Mouse (Mus musculus) heart, adult 2 months (tissue): ENCODE measurements around the gene Pon2. TPM values are rescaled to one million over a fixed set of nuclear protein-coding genes. Genes with fewer than 3 reads are reported as not detected.
"Not testable (repeated sequence)": the region's sequence is repeated elsewhere in the genome, so short reads cannot be mapped to it uniquely, and the experiment has no call there.

Experiments
- DNase-seq, 2 experiments: peaks; one replicate each; pipeline ENCODE4 v3.0.0; 2021
- H3K27ac ChIP-seq: fragments of 200-600 bp; 2 replicates; pipeline ENCODE4 v1.8.1; 2022
- H3K27me3 ChIP-seq: fragments of 200-500 bp; 2 replicates; pipeline ENCODE4 v1.6.1; 2012; ENCODE audit warnings: mild to moderate bottlenecking, low read length, inconsistent platforms, mixed read lengths; ENCODE audit not compliant: control insufficient read depth, insufficient read depth
- H3K36me3 ChIP-seq: fragments of 200-500 bp; 2 replicates; pipeline ENCODE4 v1.6.1; 2012; ENCODE audit warnings: low read length, inconsistent platforms; ENCODE audit not compliant: control insufficient read depth, insufficient read depth
- H3K4me1 ChIP-seq: fragments of 200-500 bp; 2 replicates; pipeline ENCODE4 v1.6.1; 2011; ENCODE audit warnings: low read length; ENCODE audit not compliant: control insufficient read depth, insufficient read depth
- H3K4me3 ChIP-seq: fragments of 200-600 bp; 2 replicates; pipeline ENCODE4 v1.8.1; 2022
- H3K79me2 ChIP-seq: fragments of 200-500 bp; replicated peaks from 2 replicates; pipeline ENCODE4 v1.6.1; 2012; ENCODE audit warnings: mild to moderate bottlenecking, inconsistent platforms, low read length, moderate library complexity, mixed read lengths; ENCODE audit not compliant: control insufficient read depth, insufficient read depth
- H3K9ac ChIP-seq: fragments of 200-500 bp; 2 replicates; pipeline ENCODE4 v1.6.1; 2012; ENCODE audit warnings: low read depth, mild to moderate bottlenecking, control low read depth, inconsistent platforms, low read length, mixed read lengths
- CTCF ChIP-seq: fragments of 200-600 bp; IDR thresholded peaks from 2 replicates; pipeline ENCODE4 v1.8.1; 2022; ENCODE audit warnings: antibody characterized with exemption, mild to moderate bottlenecking, moderate library complexity
- EP300 ChIP-seq: fragments of 200-500 bp; IDR thresholded peaks from 2 replicates; pipeline ENCODE4 v1.6.1; 2011; ENCODE audit warnings: low read depth, low read length, control low read depth; ENCODE audit not compliant: insufficient read depth
- POLR2A ChIP-seq: fragments of 200-500 bp; IDR thresholded peaks from 2 replicates; pipeline ENCODE4 v1.6.1; 2011; ENCODE audit warnings: mild to moderate bottlenecking, low read depth, low read length, control low read depth; ENCODE audit not compliant: insufficient read depth
- WGBS: fragments of 180-500 bp; shearing (Covaris S2); methylation state at CpG from one replicate; pipeline ENCODE4 v1.1.7; 2018; 5-methylcytosine and 5-hydroxymethylcytosine counted together
- intact Hi-C: fragments of 180-260 bp; cut with DNase I; formaldehyde crosslinking; loops from one replicate; pipeline ENCODE4 v1.15.1; 2025
- long read RNA-seq: library from polyadenylated mRNA; stranded (forward); transcript quantifications from one replicate; pipeline ENCODE4 v2.0.0, GENCODE M21; 2021
- polyA plus RNA-seq: library from polyadenylated mRNA; depleted of rRNA; stranded (reverse); fragments of >200 nt; gene quantifications from 2 replicates; pipeline ENCODE4 v1.2.3, GENCODE M21; 2012; rRNA removed
- total RNA-seq, 2 experiments: library from RNA; stranded (reverse); gene quantifications; 2 replicates each; pipeline ENCODE4 v1.2.3; 2021

The Pon2 gene
- 10 to 100 TPM; 15.9 to 16.8 TPM for total RNA-seq
- polyA plus RNA-seq, result 16.8 and 34.1 TPM in 2 replicates
- long read RNA-seq, transcript Pon2-201 (9 exons, 2,409 nt), result major isoform, 18 of 20 reads
- long read RNA-seq, partial matches to known transcripts, result 1 of 20 reads
- long read RNA-seq, other reads (novel, unspliced or antisense), result 1 of 20 reads

DNA sequence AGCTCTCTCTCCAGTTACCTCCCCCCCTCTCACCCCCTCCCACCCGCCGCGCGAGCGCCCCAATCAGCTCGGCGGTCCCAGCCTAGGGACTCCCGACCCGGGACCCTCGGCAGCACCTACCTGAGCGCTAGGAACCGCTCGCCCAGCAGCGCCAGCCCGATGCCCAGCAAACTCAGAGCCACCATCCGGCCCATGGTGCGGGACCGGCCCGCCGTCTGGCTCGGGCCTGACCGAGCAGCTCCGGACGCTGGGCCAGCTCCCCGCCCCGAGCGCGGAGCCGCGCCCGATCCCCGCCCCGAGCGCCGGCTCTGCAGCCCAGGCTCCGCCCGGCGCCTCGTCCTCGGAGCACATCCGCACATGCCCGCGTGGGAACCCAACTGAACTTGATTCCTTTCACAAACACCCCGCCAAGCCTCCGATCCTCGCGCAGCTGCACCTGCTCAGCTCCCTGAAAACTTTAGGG is at the start of gene Pon2:
Gene Pon2 (minus strand): TSS at position 364 of the 463 bp plus-strand sequence.
- no peaks in the 10 kb centered on the region for H3K27me3 ChIP-seq
- under 1% methylated on average over 43 of the region's 47 CpGs for WGBS
- H3K27ac ChIP-seq, result peak within 1 kb of the TSS; percentile 95
- peak; percentile 93 to 94 for DNase-seq
- peak within 1 kb of the TSS; percentile 72 for H3K4me3 ChIP-seq
- H3K36me3 ChIP-seq, result no peaks in the 10 kb centered on the region
- H3K4me1 ChIP-seq, result peaks cover 2% of the 10 kb centered on the region; the same call in 1 of the 2 replicates
- H3K9ac ChIP-seq, result peak within 1 kb of the TSS; percentile 91
- peaks cover 2% of the 10 kb centered on the region; the same call in 1 of the 2 replicates for H3K79me2 ChIP-seq
- intact Hi-C loops, result loop anchor here (2.0 to 10.0 kb wide), 6 partner anchors 37 to 1293 kb away; partner anchors contain the start of genes Asb4, Casd1, Gng11 and Pdk4
- TF ChIP-seq CTCF, result peak; percentile 29
- peak; percentile 65; the same call in 1 of the 2 replicates for TF ChIP-seq POLR2A
- no peak for TF ChIP-seq EP300

GRCm38 (mm10) chr6:5344255-5344654 is 46.0 kb upstream of the Pon2 start:
- no peaks in the 10 kb centered on the region for H3K27me3 ChIP-seq
- H3K4me1 ChIP-seq, result no peaks in the 10 kb centered on the region
- no peak for DNase-seq
- no peak overlapping the region for H3K27ac ChIP-seq
- H3K79me2 ChIP-seq, result no peaks in the 10 kb centered on the region
- H3K36me3 ChIP-seq, result no peaks in the 10 kb centered on the region
- TF ChIP-seq CTCF (no peak), POLR2A (no peak), EP300 (no peak)
- H3K9ac ChIP-seq, result no peak overlapping the region
- 32% methylated on average over 6 of the region's 6 CpGs for WGBS
- intact Hi-C loops, result no loop called here
- H3K4me3 ChIP-seq, result no peak overlapping the region

- H3K4me1 ChIP-seq, H3K4me3 ChIP-seq, H3K36me3 ChIP-seq, H3K27ac ChIP-seq, DNase-seq, H3K79me2 ChIP-seq, intact Hi-C loops, H3K27me3 ChIP-seq, H3K9ac ChIP-seq: not testable (repeated sequence)
- 74% methylated on average over 1 of the region's 1 CpGs for WGBS
These were observed 41.0 kb upstream of the Pon2 start for GRCm38 (mm10) chr6:5339283-5339682.

- H3K4me3 ChIP-seq, H3K27ac ChIP-seq, DNase-seq, intact Hi-C loops, H3K79me2 ChIP-seq, H3K36me3 ChIP-seq, H3K9ac ChIP-seq, H3K4me1 ChIP-seq, H3K27me3 ChIP-seq: not testable (repeated sequence)
- WGBS, result 82% methylated on average over 4 of the region's 4 CpGs
These were observed 40.5 kb upstream of the Pon2 start for GRCm38 (mm10) chr6:5338781-5339180.

DNA sequence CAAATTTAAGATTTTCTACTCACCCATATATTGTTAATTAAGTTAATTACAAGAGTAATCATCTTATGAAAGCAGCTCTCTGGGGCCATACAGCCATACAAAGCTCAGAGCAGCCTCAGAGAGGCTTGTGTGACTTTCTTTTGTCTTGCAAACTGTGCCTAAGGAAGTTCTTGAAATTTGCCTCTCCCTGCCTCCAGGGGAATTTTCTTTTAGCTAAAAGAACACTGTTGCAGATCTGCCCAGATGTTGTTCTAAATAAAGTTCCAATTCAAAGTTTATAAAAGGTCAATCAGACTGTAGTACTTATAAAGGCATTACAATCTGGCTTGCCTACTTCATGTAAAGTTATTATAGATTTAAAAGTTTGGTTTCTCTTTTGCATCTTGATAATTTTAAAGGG is 37.8 kb upstream of the Pon2 start:
- H3K36me3 ChIP-seq, H3K79me2 ChIP-seq, H3K9ac ChIP-seq, DNase-seq, H3K27me3 ChIP-seq, H3K4me1 ChIP-seq, H3K4me3 ChIP-seq, intact Hi-C loops, H3K27ac ChIP-seq: not testable (repeated sequence)

- no peak overlapping the region for H3K4me3 ChIP-seq
- TF ChIP-seq EP300 (no peak), CTCF (no peak), POLR2A (no peak)
- no peaks in the 10 kb centered on the region for H3K36me3 ChIP-seq
- H3K79me2 ChIP-seq, result no peaks in the 10 kb centered on the region
- H3K27ac ChIP-seq, result no peak overlapping the region
- intact Hi-C loops, result no loop called here
- H3K4me1 ChIP-seq, result no peaks in the 10 kb centered on the region
- H3K9ac ChIP-seq, result no peak overlapping the region
- no peaks in the 10 kb centered on the region for H3K27me3 ChIP-seq
- WGBS, result 74% methylated on average over 5 of the region's 5 CpGs
- DNase-seq, result no peak
These were observed 35.8 kb upstream of the Pon2 start for GRCm38 (mm10) chr6:5334021-5334420.
